12 mouse cellular contexts compared by ENCODE assay signal in genomic region chr13:36264391-36264790, GRCm38 (mm10).
DNase-seq lines count a peak whose midpoint lies in the region; ATAC-seq and TF ChIP-seq lines count a peak whose summit lies in the region.
"Had no signal": no experiment of that assay in that cellular context is flagged by ENCODE, and none has a peak within 500 bp of the region (broad histone marks: within the 10 kb centered on the region; RNA-seq: fewer than 3 reads in every experiment).

No protein-coding gene starts in this region.

- no peak overlapping the region for H3K4me3 ChIP-seq in hindbrain, postnatal 0 days (ENCODE audit: low read length)
- no peak overlapping the region for H3K4me3 ChIP-seq in hindbrain, embryonic 11.5 days (ENCODE audit: low read depth, low read length)
- H3K4me3 ChIP-seq in lung, postnatal 0 days (ENCODE audit: low read depth, low read length) = no peak overlapping the region
- H3K4me3 ChIP-seq: heart, embryonic 13.5 days had no signal

- H3K36me3 ChIP-seq in hindbrain, postnatal 0 days (ENCODE audit: insufficient read depth, low read length) = no peaks in the 10 kb centered on the region
- H3K36me3 ChIP-seq in hindbrain, embryonic 11.5 days (ENCODE audit: control insufficient read depth, insufficient read depth, low read length) = no peaks in the 10 kb centered on the region
- H3K36me3 ChIP-seq in lung, postnatal 0 days (ENCODE audit: insufficient read depth, low read length) = no peaks in the 10 kb centered on the region

- peak; percentile 18; the same call in 1 of the 2 replicates for TF ChIP-seq CTCF in hindbrain, postnatal 0 days (IDR thresholded peaks at IDR 0.05; ENCODE audit: low read depth)
- TF ChIP-seq CTCF in lung, postnatal 0 days (IDR thresholded peaks at IDR 0.05) = peak; percentile 46

- no peak for TF ChIP-seq EP300 in lung, postnatal 0 days (IDR thresholded peaks at IDR 0.05)

- no peak overlapping the region for H3K4me2 ChIP-seq in hindbrain, postnatal 0 days (ENCODE audit: low read depth, low read length)
- no peak overlapping the region for H3K4me2 ChIP-seq in hindbrain, embryonic 11.5 days (replicated peaks; ENCODE audit: low read depth, low read length)
- no peak overlapping the region for H3K4me2 ChIP-seq in lung, postnatal 0 days (replicated peaks; ENCODE audit: low read depth, low read length)
- H3K4me2 ChIP-seq: heart, embryonic 13.5 days had no signal

- DNase-seq in hindbrain, postnatal 0 days (ENCODE audit: low spot score) = peak; percentile 17
- no peak for DNase-seq in hindbrain, embryonic 11.5 days (ENCODE audit: low spot score)
- DNase-seq in lung, postnatal 0 days (ENCODE audit: low spot score) = peak; percentile 31
- DNase-seq in lung, postnatal 4 days = no peak
- DNase-seq in R1 (ENCODE audit: low read depth, low spot score) = peak; percentile 15
- peak; percentile 40 to 47 for DNase-seq in cerebellum, postnatal 36 days
- no peak for DNase-seq in thymus, postnatal 4 days
- DNase-seq: embryo, embryonic 11 days; gastrocnemius, postnatal 36 days; thymus, adult 2 months had no signal

- no peak for ATAC-seq in hindbrain, postnatal 0 days
- no peak for ATAC-seq in hindbrain, embryonic 11.5 days (ENCODE audit: low FRiP score)
- ATAC-seq in lung, postnatal 0 days = no peak
- ATAC-seq: intestine, embryonic 16.5 days had no signal

- WGBS in hindbrain, postnatal 0 days = 81% methylated on average over 5 of the region's 5 CpGs
- 95% methylated on average over 5 of the region's 5 CpGs for WGBS in hindbrain, embryonic 11.5 days
- 90% methylated on average over 5 of the region's 5 CpGs for WGBS in lung, postnatal 0 days

- no peaks in the 10 kb centered on the region for H3K9me3 ChIP-seq in hindbrain, postnatal 0 days (ENCODE audit: low read length)
- H3K9me3 ChIP-seq in hindbrain, embryonic 11.5 days (ENCODE audit: control insufficient read depth, low read length) = no peaks in the 10 kb centered on the region
- H3K9me3 ChIP-seq in lung, postnatal 0 days (ENCODE audit: low read length) = no peaks in the 10 kb centered on the region
- H3K9me3 ChIP-seq: heart, embryonic 13.5 days had no signal

- no peaks in the 10 kb centered on the region for H3K27me3 ChIP-seq in hindbrain, postnatal 0 days (ENCODE audit: insufficient read depth, low read length)
- H3K27me3 ChIP-seq in hindbrain, embryonic 11.5 days (ENCODE audit: control insufficient read depth, insufficient read depth, low read length) = no peaks in the 10 kb centered on the region
- no peaks in the 10 kb centered on the region for H3K27me3 ChIP-seq in lung, postnatal 0 days (replicated peaks; ENCODE audit: insufficient read depth, low read length)
- H3K27me3 ChIP-seq: heart, embryonic 13.5 days had no signal

- H3K9ac ChIP-seq in hindbrain, postnatal 0 days (replicated peaks; ENCODE audit: low read length) = no peak overlapping the region
- H3K9ac ChIP-seq in hindbrain, embryonic 11.5 days (ENCODE audit: low read depth, low read length) = no peak overlapping the region
- no peak overlapping the region for H3K9ac ChIP-seq in lung, postnatal 0 days (replicated peaks; ENCODE audit: low read depth)

- H3K4me1 ChIP-seq in hindbrain, postnatal 0 days (ENCODE audit: insufficient read depth, low read length) = no peaks in the 10 kb centered on the region
- no peaks in the 10 kb centered on the region for H3K4me1 ChIP-seq in hindbrain, embryonic 11.5 days (replicated peaks; ENCODE audit: control insufficient read depth, insufficient read depth, low read length)
- peaks cover 6% of the 10 kb centered on the region; the same call in 1 of the 2 replicates for H3K4me1 ChIP-seq in lung, postnatal 0 days (ENCODE audit: insufficient read depth, low read depth, low read length)

- no peak overlapping the region for H3K27ac ChIP-seq in hindbrain, postnatal 0 days
- H3K27ac ChIP-seq in hindbrain, embryonic 11.5 days (ENCODE audit: low read depth, low read length) = no peak overlapping the region
- H3K27ac ChIP-seq in lung, postnatal 0 days (ENCODE audit: low read length) = no peak overlapping the region
- H3K27ac ChIP-seq: heart, embryonic 13.5 days had no signal

Comparison
In these comparisons a context has a peak if more than half of its experiments do, and no peak if none do; other contexts are left out.
1. DNase-seq: peak in hindbrain, postnatal 0 days (single experiment), lung, postnatal 0 days (single experiment), R1 (single experiment) and cerebellum, postnatal 36 days (2 of 2); none in hindbrain, embryonic 11.5 days (single experiment), lung, postnatal 4 days (0 of 2) and thymus, postnatal 4 days (single experiment).